Mouse (Mus musculus): Measurements from ENCODE around the gene Slc8a2.

- TF ChIP-seq GATA1 (IDR thresholded peaks at IDR 0.05; ENCODE audit: low read length): no peak
- TF ChIP-seq TAL1 (IDR thresholded peaks at IDR 0.05; ENCODE audit: low read length): no peak
Measured at GRCm38 (mm10) chr7:16156105-16156714, 26.6 kb downstream of the Slc8a2 start.
